Mouse (Mus musculus): ENCODE results near the gene Luzp1.

- TF ChIP-seq CTCF (IDR thresholded peaks at IDR 0.05; ENCODE audit: borderline replicate concordance, insufficient read depth, low read depth, low read length) = no peak
- no peak for TF ChIP-seq POLR2A (IDR thresholded peaks at IDR 0.05; ENCODE audit: borderline replicate concordance, insufficient read depth, low read length)
Measured at GRCm38 (mm10) chr4:136560270-136560991, 90.9 kb downstream of the Luzp1 start.
